Mouse (Mus musculus): Measurements from ENCODE around the gene Cpa4. TPM values are rescaled to one million over a fixed set of nuclear protein-coding genes. Genes with fewer than 3 reads are reported as not detected.

Cpa4 gene
- 0.06 TPM in 1 of 2 replicates, not detected in the other for polyA plus RNA-seq (2015; fragmentation: Nextera tagmentation; extraction: Ambion mirVana)

GRCm38 (mm10) chr6:30568069-30568468, at the start of gene Cpa4:
Gene Cpa4, plus strand, starts transcription at chr6:30568369.
- WGBS (ENCODE audit: insufficient replicate concordance) = 60% methylated on average over 5 of the region's 5 CpGs
- ATAC-seq (ENCODE audit: insufficient read depth) = no peak
- no peaks in the 10 kb centered on the region for H3K9me3 ChIP-seq (replicated peaks)

GRCm38 (mm10) chr6:30520400-30520799, 47.8 kb upstream of the Cpa4 start:
- Histone ChIP-seq H3K4me2 (no peak overlapping the region), H3K4me3 (replicated peaks) (no peak overlapping the region), H3K9ac (no peak overlapping the region), H3K27me3 (no peaks in the 10 kb centered on the region; the same call in 1 of the 2 replicates), H3K9me3 (replicated peaks) (no peaks in the 10 kb centered on the region), H3K4me1 (replicated peaks) (no peaks in the 10 kb centered on the region), H3K36me3 (replicated peaks) (no peaks in the 10 kb centered on the region), H3K27ac (replicated peaks) (no peak overlapping the region)
- 54% methylated on average over 11 of the region's 11 CpGs for WGBS (ENCODE audit: insufficient replicate concordance)
- no peak for ATAC-seq (ENCODE audit: insufficient read depth)

More at GRCm38 (mm10) chr6:30568069-30568468, at the start of gene Cpa4:
- no peaks in the 10 kb centered on the region; the same call in 1 of the 2 replicates for H3K27me3 ChIP-seq
- H3K4me3 ChIP-seq (replicated peaks) = no peak within 1 kb of the TSS
- H3K36me3 ChIP-seq (replicated peaks) = no peaks in the 10 kb centered on the region
- H3K4me2 ChIP-seq = no peak within 1 kb of the TSS
- H3K9ac ChIP-seq = no peak within 1 kb of the TSS
- H3K27ac ChIP-seq (replicated peaks) = no peak within 1 kb of the TSS
- H3K4me1 ChIP-seq (replicated peaks) = no peaks in the 10 kb centered on the region

- no peaks in the 10 kb centered on the region for H3K4me1 ChIP-seq (replicated peaks)
- no peak overlapping the region for H3K9ac ChIP-seq
- WGBS (ENCODE audit: insufficient replicate concordance) = 53% methylated on average over 7 of the region's 7 CpGs
- no peak for ATAC-seq (ENCODE audit: insufficient read depth)
- H3K27me3 ChIP-seq = peaks cover 18% of the 10 kb centered on the region; the same call in 1 of the 2 replicates
- H3K4me3 ChIP-seq (replicated peaks) = no peak overlapping the region
- no peak overlapping the region for H3K4me2 ChIP-seq
- H3K27ac ChIP-seq (replicated peaks) = no peak overlapping the region
- no peaks in the 10 kb centered on the region for H3K36me3 ChIP-seq (replicated peaks)
- H3K9me3 ChIP-seq (replicated peaks) = no peaks in the 10 kb centered on the region
Observed at GRCm38 (mm10) chr6:30525456-30526332, 42.5 kb upstream of the Cpa4 start.

GRCm38 (mm10) chr6:30526586-30527515, 41.3 kb upstream of the Cpa4 start:
- no peak overlapping the region for H3K9ac ChIP-seq
- H3K36me3 ChIP-seq (replicated peaks) = no peaks in the 10 kb centered on the region
- peaks cover 18% of the 10 kb centered on the region; the same call in 1 of the 2 replicates for H3K27me3 ChIP-seq
- H3K4me3 ChIP-seq (replicated peaks) = no peak overlapping the region
- no peaks in the 10 kb centered on the region for H3K9me3 ChIP-seq (replicated peaks)
- WGBS (ENCODE audit: insufficient replicate concordance) = 23% methylated on average over 19 of the region's 19 CpGs
- no peaks in the 10 kb centered on the region for H3K4me1 ChIP-seq (replicated peaks)
- no peak for ATAC-seq (ENCODE audit: insufficient read depth)
- no peak overlapping the region for H3K27ac ChIP-seq (replicated peaks)
- H3K4me2 ChIP-seq = no peak overlapping the region

- Histone ChIP-seq H3K4me3 (replicated peaks) (no peak overlapping the region), H3K9me3 (replicated peaks) (no peaks in the 10 kb centered on the region), H3K27ac (replicated peaks) (no peak overlapping the region), H3K9ac (no peak overlapping the region), H3K4me1 (replicated peaks) (no peaks in the 10 kb centered on the region), H3K27me3 (peaks cover 18% of the 10 kb centered on the region; the same call in 1 of the 2 replicates), H3K36me3 (replicated peaks) (no peaks in the 10 kb centered on the region), H3K4me2 (no peak overlapping the region)
- WGBS (ENCODE audit: insufficient replicate concordance) = 56% methylated on average over 6 of the region's 6 CpGs
- ATAC-seq (ENCODE audit: insufficient read depth) = no peak
Observed at GRCm38 (mm10) chr6:30528800-30529199, 39.4 kb upstream of the Cpa4 start.

- no peak overlapping the region for H3K4me2 ChIP-seq
Observed at GRCm38 (mm10) chr6:30535340-30535739, 32.8 kb upstream of the Cpa4 start.

GRCm38 (mm10) chr6:30538240-30538639, 29.9 kb upstream of the Cpa4 start:
- H3K36me3 ChIP-seq (replicated peaks) = no peaks in the 10 kb centered on the region
- no peak overlapping the region for H3K4me2 ChIP-seq
- H3K27me3 ChIP-seq = peaks cover 20% of the 10 kb centered on the region
- 65% methylated on average over 10 of the region's 10 CpGs for WGBS (ENCODE audit: insufficient replicate concordance)
- 0 out of 2 replicates have a peak, but pooled peaks cover 5% of the 10 kb centered on the region for H3K4me1 ChIP-seq (replicated peaks)
- H3K4me3 ChIP-seq (replicated peaks) = no peak overlapping the region
- no peaks in the 10 kb centered on the region for H3K9me3 ChIP-seq (replicated peaks)
- H3K9ac ChIP-seq = no peak overlapping the region
- no peak overlapping the region for H3K27ac ChIP-seq (replicated peaks)
- no peak for ATAC-seq (ENCODE audit: insufficient read depth)

More at GRCm38 (mm10) chr6:30535340-30535739, 32.8 kb upstream of the Cpa4 start:
- H3K9ac ChIP-seq = no peak overlapping the region
- H3K4me3 ChIP-seq (replicated peaks) = no peak overlapping the region
- H3K27me3 ChIP-seq = no peaks in the 10 kb centered on the region
- no peaks in the 10 kb centered on the region for H3K9me3 ChIP-seq (replicated peaks)
- no peaks in the 10 kb centered on the region for H3K36me3 ChIP-seq (replicated peaks)
- WGBS (ENCODE audit: insufficient replicate concordance) = 32% methylated on average over 3 of the region's 3 CpGs
- no peak overlapping the region for H3K27ac ChIP-seq (replicated peaks)
- no peaks in the 10 kb centered on the region for H3K4me1 ChIP-seq (replicated peaks)
- no peak for ATAC-seq (ENCODE audit: insufficient read depth)

- Histone ChIP-seq H3K36me3 (replicated peaks) (no peaks in the 10 kb centered on the region), H3K27ac (replicated peaks) (no peak overlapping the region), H3K9ac (no peak overlapping the region), H3K4me2 (no peak overlapping the region), H3K4me3 (replicated peaks) (no peak overlapping the region), H3K27me3 (peaks cover 26% of the 10 kb centered on the region), H3K4me1 (replicated peaks) (0 out of 2 replicates have a peak, but pooled peaks cover 5% of the 10 kb centered on the region), H3K9me3 (replicated peaks) (no peaks in the 10 kb centered on the region)
- WGBS (ENCODE audit: insufficient replicate concordance) = 57% methylated on average over 5 of the region's 5 CpGs
- no peak for ATAC-seq (ENCODE audit: insufficient read depth)
Observed at GRCm38 (mm10) chr6:30538800-30539199, 29.4 kb upstream of the Cpa4 start.

GRCm38 (mm10) chr6:30541009-30541799, 27.0 kb upstream of the Cpa4 start, which contains the start of gene Cpa2:
Gene Cpa2, plus strand, starts transcription at chr6:30541582.
- Histone ChIP-seq H3K27me3 (peaks cover 50% of the 10 kb centered on the region), H3K9me3 (replicated peaks) (no peaks in the 10 kb centered on the region), H3K36me3 (replicated peaks) (no peaks in the 10 kb centered on the region), H3K4me3 (replicated peaks) (no peak within 1 kb of the TSS), H3K27ac (replicated peaks) (no peak within 1 kb of the TSS), H3K9ac (no peak within 1 kb of the TSS), H3K4me1 (replicated peaks) (0 out of 2 replicates have a peak, but pooled peaks cover 5% of the 10 kb centered on the region), H3K4me2 (no peak within 1 kb of the TSS)
- ATAC-seq (ENCODE audit: insufficient read depth) = no peak
- 57% methylated on average over 11 of the region's 11 CpGs for WGBS (ENCODE audit: insufficient replicate concordance)

- 36% methylated on average over 6 of the region's 6 CpGs for WGBS (ENCODE audit: insufficient replicate concordance)
- Histone ChIP-seq H3K9ac (no peak overlapping the region), H3K36me3 (replicated peaks) (no peaks in the 10 kb centered on the region), H3K27ac (replicated peaks) (no peak overlapping the region), H3K9me3 (replicated peaks) (no peaks in the 10 kb centered on the region), H3K4me1 (replicated peaks) (0 out of 2 replicates have a peak, but pooled peaks cover 11% of the 10 kb centered on the region), H3K27me3 (peaks cover 60% of the 10 kb centered on the region), H3K4me3 (replicated peaks) (no peak overlapping the region), H3K4me2 (no peak overlapping the region)
- ATAC-seq (ENCODE audit: insufficient read depth) = no peak
Observed at GRCm38 (mm10) chr6:30542277-30542676, 25.9 kb upstream of the Cpa4 start.

Measured in liver, embryonic 15.5 days (tissue).